Mouse (Mus musculus) stomach, embryonic 14.5 days (tissue): ENCODE data around the gene Kif26a. TPM values are rescaled to one million over a fixed set of nuclear protein-coding genes. Genes with fewer than 3 reads are reported as not detected.

ENCODE experiments used
- ATAC-seq: fragments of 200-750 bp; cut with Nextera tagmentation; 2 replicates; pipeline ENCODE4 v1.8.0; 2017; ENCODE audit warnings: low read depth, moderate TSS enrichment; ENCODE audit not compliant: insufficient number of reproducible peaks, insufficient read depth, low FRiP score
- H3K27ac ChIP-seq: fragments of 300-500 bp; sonication (generic); 2 replicates; pipeline ENCODE4 v1.5.1; 2014; ENCODE audit warnings: mild to moderate bottlenecking, low read length, moderate library complexity, mixed read lengths
- H3K27me3 ChIP-seq: fragments of 300-500 bp; sonication (generic); 2 replicates; pipeline ENCODE4 v1.6.1; 2014; ENCODE audit warnings: low read length, control low read depth, mixed read lengths; ENCODE audit not compliant: control insufficient read depth, insufficient read depth
- H3K36me3 ChIP-seq: fragments of 300-500 bp; sonication (generic); 2 replicates; pipeline ENCODE4 v1.6.1; 2014; ENCODE audit warnings: mild to moderate bottlenecking, control low read depth, low read length, moderate library complexity, mixed read lengths; ENCODE audit not compliant: control insufficient read depth, insufficient read depth
- H3K4me1 ChIP-seq: fragments of 300-500 bp; sonication (generic); 2 replicates; pipeline ENCODE4 v1.6.1; 2014; ENCODE audit warnings: low read length, control low read depth, mixed read lengths; ENCODE audit not compliant: control insufficient read depth, insufficient read depth
- H3K4me2 ChIP-seq: fragments of 300-500 bp; sonication (generic); replicated peaks from 2 replicates; pipeline ENCODE4 v1.6.1; 2014; ENCODE audit warnings: low read depth, low read length, control low read depth
- H3K4me3 ChIP-seq: fragments of 300-500 bp; sonication (generic); 2 replicates; pipeline ENCODE4 v1.5.1; 2014; ENCODE audit warnings: low read depth, low read length, control low read depth
- H3K9ac ChIP-seq: fragments of 300-500 bp; sonication (generic); replicated peaks from 2 replicates; pipeline ENCODE4 v1.6.1; 2014; ENCODE audit warnings: low read depth, mild to moderate bottlenecking, control low read depth, low read length, moderate library complexity, mixed read lengths
- H3K9me3 ChIP-seq: fragments of 300-500 bp; sonication (generic); 2 replicates; pipeline ENCODE4 v1.6.1; 2016; ENCODE audit warnings: low read depth, low read length, control low read depth; ENCODE audit not compliant: control insufficient read depth
- WGBS: fragments of 180-500 bp; shearing (Covaris S2); extraction: QIAGEN DNeasy Blood & Tissue Kit; methylation state at CpG from one replicate; pipeline ENCODE4 v1.1.7; 2014; 5-methylcytosine and 5-hydroxymethylcytosine counted together
- polyA plus RNA-seq: library from polyadenylated mRNA; unstranded; fragments of >200 nt; fragmentation: Nextera tagmentation; extraction: Ambion mirVana; gene quantifications from 2 replicates; pipeline ENCODE4 v1.2.1, GENCODE M21; 2014

The Kif26a gene
- polyA plus RNA-seq, 1 experiment from 2014 or later: 2.9 TPM

DNA sequence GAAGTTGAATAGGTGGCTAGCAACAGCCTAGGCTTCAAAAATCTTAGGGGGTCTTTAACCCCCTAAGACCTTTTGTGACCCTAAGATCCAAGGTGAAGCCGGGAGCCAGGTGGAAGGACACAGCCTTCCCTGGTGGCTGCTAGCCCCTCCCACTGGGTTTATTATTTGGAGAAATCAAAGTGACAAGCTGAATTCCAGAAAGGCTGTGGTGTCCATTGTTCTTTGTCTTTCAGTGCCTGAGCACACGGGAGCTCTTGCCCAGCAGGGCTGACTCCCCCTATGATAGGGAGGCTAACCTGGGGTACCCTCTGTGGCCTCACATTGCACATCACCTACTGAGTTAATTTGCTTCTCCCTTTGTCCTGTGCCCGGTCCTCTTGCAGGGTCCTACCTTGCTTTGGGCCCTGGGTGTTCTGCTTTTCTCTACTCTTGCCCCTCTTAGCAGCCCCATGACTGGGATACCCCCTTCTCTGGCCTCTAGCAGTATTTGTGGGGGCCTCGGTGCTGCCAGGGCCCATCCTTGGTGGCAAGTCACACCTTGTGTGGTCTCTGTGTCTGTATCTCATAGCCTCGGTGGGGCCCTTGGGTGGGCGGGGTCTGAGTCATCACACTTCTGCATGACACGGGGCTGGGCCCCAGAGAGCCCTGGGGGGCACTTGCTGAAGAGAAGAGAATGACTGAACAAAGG, 36.1 kb downstream of the Kif26a start:
- peaks cover 4% of the 10 kb centered on the region; the same call in 1 of the 2 replicates for H3K36me3 ChIP-seq
- H3K9me3 ChIP-seq: no peaks in the 10 kb centered on the region
- H3K27ac ChIP-seq: no peak overlapping the region
- no peak overlapping the region for H3K4me2 ChIP-seq
- ATAC-seq: no peak
- H3K4me3 ChIP-seq: no peak overlapping the region
- 47% methylated on average over 7 of the region's 7 CpGs for WGBS
- no peak overlapping the region for H3K9ac ChIP-seq
- no peaks in the 10 kb centered on the region for H3K27me3 ChIP-seq
- H3K4me1 ChIP-seq: peaks cover 13% of the 10 kb centered on the region; the same call in 1 of the 2 replicates

DNA sequence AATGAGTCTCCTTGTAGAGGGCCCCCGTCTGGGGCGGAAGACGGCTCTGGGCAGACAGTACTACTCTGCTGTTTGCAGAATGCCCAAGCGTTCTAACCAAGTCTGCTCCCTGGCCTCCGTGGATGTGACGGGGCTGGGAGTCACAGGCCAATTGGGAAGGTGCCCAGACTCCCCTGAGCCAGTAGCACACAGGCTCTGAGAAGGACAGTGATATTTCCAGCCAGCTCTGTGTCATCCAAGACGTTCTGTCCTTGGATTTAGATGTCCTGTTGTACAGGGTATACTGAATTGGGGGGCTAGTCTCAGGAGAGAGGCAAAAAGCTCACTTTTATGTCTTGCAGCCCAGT, 36.6 kb downstream of the Kif26a start:
- Histone ChIP-seq H3K4me1 (peaks cover 13% of the 10 kb centered on the region; the same call in 1 of the 2 replicates), H3K36me3 (peaks cover 4% of the 10 kb centered on the region; the same call in 1 of the 2 replicates), H3K4me2 (no peak overlapping the region), H3K27ac (no peak overlapping the region), H3K9me3 (no peaks in the 10 kb centered on the region), H3K9ac (no peak overlapping the region), H3K27me3 (no peaks in the 10 kb centered on the region), H3K4me3 (no peak overlapping the region)
- WGBS: 41% methylated on average over 7 of the region's 7 CpGs
- ATAC-seq: no peak

DNA sequence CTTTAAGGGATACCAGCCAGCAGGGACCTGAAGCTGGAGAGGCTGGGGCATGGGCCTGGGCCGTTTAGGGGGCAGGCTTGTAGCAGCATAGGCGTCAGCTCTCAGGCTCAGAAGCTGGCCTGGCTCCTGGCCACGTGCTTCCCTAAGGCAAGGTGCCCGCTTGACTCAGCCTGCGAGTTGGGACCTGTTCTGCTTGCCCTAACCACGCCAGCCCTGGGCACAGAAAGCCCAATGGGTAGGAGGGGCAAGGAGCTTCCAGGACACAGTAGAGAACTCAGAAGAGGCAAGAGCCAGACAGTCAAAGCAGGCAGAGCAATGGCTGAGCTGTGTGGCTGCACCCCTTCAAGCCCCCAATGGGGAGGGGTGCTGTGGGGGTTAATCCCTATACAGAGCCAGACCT, 37.7 kb downstream of the Kif26a start:
- no peak for ATAC-seq
- Histone ChIP-seq H3K9ac (no peak overlapping the region), H3K9me3 (no peaks in the 10 kb centered on the region), H3K36me3 (peaks cover 4% of the 10 kb centered on the region; the same call in 1 of the 2 replicates), H3K4me1 (peaks cover 13% of the 10 kb centered on the region; the same call in 1 of the 2 replicates), H3K27ac (peak overlapping the region; percentile 69; the same call in 1 of the 2 replicates), H3K4me2 (no peak overlapping the region), H3K27me3 (no peaks in the 10 kb centered on the region), H3K4me3 (no peak overlapping the region)
- 58% methylated on average over 6 of the region's 6 CpGs for WGBS

DNA sequence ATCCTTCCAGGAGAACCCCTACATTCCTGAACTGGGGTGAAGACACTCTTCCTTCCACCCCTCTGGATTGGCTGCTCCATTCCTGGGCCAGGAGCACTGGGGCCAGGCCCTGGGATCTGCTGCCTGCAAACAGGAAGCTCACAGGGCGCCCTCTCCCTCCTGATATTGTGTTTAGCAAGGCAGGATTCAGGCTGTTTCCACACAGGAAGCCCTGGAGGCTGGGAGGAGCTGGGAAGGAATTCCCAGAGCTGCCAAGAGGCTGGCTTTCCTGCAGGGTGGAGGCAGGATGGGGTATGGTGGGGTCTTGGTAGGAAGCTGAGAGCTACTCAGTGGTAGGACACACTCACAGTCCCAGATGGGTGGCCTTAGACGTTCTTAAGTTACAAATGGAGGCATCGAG, 38.4 kb downstream of the Kif26a start:
- H3K9ac ChIP-seq: 0 out of 2 replicates have a peak overlapping the region, but pooled peaks have one; percentile 14
- 23% methylated on average over 3 of the region's 3 CpGs for WGBS
- ATAC-seq: no peak
- peaks cover 2% of the 10 kb centered on the region; the same call in 1 of the 2 replicates for H3K36me3 ChIP-seq
- peaks cover 13% of the 10 kb centered on the region; the same call in 1 of the 2 replicates for H3K4me1 ChIP-seq
- H3K9me3 ChIP-seq: no peaks in the 10 kb centered on the region
- no peak overlapping the region for H3K4me2 ChIP-seq
- no peaks in the 10 kb centered on the region for H3K27me3 ChIP-seq
- H3K4me3 ChIP-seq: no peak overlapping the region
- H3K27ac ChIP-seq: peak overlapping the region; percentile 69; the same call in 1 of the 2 replicates

DNA sequence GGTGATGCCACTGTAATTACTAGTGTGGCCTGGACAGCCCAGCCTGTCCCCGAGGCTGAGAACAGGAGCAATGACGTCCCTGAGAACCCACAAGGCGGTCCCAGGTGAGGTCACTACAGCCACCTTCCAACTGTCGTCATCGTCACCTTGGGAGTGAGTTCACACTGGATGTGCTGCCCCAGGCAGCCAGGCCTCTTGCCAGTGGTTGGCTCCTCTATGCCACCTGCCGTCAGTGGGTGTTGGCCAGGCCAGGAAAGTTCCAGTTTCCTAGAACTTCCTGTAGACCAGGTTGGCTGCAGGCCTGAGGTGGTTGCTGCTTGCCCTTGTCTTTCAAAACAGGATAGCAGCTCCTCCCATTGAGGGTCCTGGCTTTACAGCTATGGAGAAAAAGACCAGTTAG, 40.9 kb downstream of the Kif26a start:
- 85% methylated on average over 6 of the region's 6 CpGs for WGBS
- Histone ChIP-seq H3K9ac (no peak overlapping the region), H3K4me3 (no peak overlapping the region), H3K36me3 (no peaks in the 10 kb centered on the region), H3K27ac (no peak overlapping the region), H3K4me2 (no peak overlapping the region), H3K9me3 (no peaks in the 10 kb centered on the region), H3K4me1 (peaks cover 13% of the 10 kb centered on the region; the same call in 1 of the 2 replicates), H3K27me3 (no peaks in the 10 kb centered on the region)
- no peak for ATAC-seq

DNA sequence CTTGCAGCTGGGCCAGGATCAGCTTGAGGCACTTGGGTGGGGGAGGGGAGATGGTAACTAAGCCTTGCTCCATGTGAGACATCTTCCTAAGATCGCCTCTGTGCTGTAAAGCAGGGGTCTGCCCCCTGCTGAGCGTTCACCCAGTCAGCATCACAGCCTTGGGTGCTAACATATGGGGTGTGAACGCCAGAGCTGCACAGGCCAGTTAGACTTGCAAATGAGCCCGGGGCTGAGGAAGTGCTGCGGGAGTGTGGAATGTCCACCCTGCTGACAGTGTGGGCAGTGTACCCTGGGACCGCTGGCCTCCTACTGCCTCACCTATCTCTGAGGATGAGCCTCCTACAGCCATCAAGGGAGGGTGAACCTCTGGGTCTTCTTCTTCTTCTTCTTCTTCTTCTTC, 45.7 kb downstream of the Kif26a start:
- Histone ChIP-seq H3K4me1 (peaks cover 8% of the 10 kb centered on the region; the same call in 1 of the 2 replicates), H3K27ac (no peak overlapping the region), H3K4me3 (no peak overlapping the region), H3K9me3 (no peaks in the 10 kb centered on the region), H3K27me3 (no peaks in the 10 kb centered on the region), H3K4me2 (no peak overlapping the region), H3K36me3 (no peaks in the 10 kb centered on the region), H3K9ac (no peak overlapping the region)
- 27% methylated on average over 6 of the region's 6 CpGs for WGBS
- no peak for ATAC-seq

DNA sequence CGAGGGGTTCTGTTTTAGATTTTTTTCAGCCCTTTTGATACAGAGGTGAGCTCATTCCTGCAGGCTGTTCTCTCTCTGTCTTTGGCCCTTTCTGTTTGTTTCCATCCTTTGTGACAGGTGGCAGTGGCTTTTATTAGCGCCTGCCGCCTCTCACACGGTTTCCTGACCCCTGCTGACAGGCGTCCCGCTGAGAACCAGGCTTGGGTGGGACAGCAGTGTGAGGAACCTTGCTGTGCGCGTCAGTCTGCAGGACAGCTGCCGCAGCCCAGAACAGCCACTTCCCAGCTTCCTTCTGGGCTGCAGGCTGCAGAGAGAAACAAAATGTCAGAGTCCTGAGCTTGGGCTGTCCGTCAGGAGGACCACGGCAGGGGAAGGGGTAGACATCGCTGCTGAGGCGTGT, 49.0 kb downstream of the Kif26a start:
- H3K4me3 ChIP-seq: no peak overlapping the region
- H3K27me3 ChIP-seq: no peaks in the 10 kb centered on the region
- ATAC-seq: no peak
- no peaks in the 10 kb centered on the region for H3K36me3 ChIP-seq
- 7% methylated on average over 13 of the region's 13 CpGs for WGBS
- no peak overlapping the region for H3K9ac ChIP-seq
- peak overlapping the region; percentile 30; the same call in 1 of the 2 replicates for H3K4me2 ChIP-seq
- H3K27ac ChIP-seq: no peak overlapping the region
- peaks cover 8% of the 10 kb centered on the region; the same call in 1 of the 2 replicates for H3K4me1 ChIP-seq
- H3K9me3 ChIP-seq: no peaks in the 10 kb centered on the region

DNA sequence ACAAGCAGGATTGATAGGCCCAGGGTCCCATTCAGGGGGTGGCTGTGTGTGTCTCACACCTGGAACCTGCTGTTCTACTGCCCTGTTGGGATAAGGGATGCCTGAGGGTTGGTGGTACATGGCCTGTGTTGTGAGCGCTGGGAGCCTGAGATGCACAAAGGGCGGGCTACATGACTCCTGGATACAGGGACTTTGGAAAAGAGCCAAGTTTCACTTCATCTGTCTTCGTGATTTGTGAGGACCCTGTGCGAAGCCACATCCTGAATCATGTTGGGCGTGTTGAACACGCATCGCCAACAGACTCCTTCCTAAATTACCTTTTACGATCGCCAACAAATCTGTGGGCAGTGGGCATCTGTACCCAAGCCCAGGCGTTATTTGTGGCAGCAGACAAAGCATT, 50.6 kb downstream of the Kif26a start:
- Histone ChIP-seq H3K9me3 (no peaks in the 10 kb centered on the region), H3K9ac (no peak overlapping the region), H3K36me3 (no peaks in the 10 kb centered on the region), H3K27ac (no peak overlapping the region), H3K4me2 (no peak overlapping the region), H3K4me3 (no peak overlapping the region), H3K27me3 (no peaks in the 10 kb centered on the region), H3K4me1 (peaks cover 8% of the 10 kb centered on the region; the same call in 1 of the 2 replicates)
- 76% methylated on average over 10 of the region's 10 CpGs for WGBS
- ATAC-seq: no peak
